ENCODE assay signal across 10 mouse cellular contexts in the genomic region with DNA sequence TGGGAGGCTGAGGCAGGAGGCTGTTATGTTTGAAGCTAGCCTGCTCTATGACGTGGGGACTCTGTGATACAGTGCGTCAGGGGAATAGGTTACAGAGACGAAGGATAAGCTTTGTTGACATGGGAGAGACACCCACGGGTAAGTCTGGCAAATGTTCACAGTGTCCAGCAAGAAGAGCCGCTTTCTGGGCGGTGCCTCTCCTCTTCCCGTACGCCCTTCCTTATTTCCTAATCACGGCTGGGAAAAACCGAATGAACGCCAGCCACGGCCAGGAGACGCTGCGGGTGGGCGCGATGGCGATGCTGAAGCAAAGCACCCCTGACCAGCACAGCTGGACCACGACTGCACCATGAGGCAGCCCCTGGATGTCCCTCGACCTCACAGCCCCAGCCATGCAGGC.
DNase-seq lines count a peak whose midpoint lies in the region; ATAC-seq and TF ChIP-seq lines count a peak whose summit lies in the region.
"Had no signal": no experiment of that assay in that cellular context is flagged by ENCODE, and none has a peak within 500 bp of the region (broad histone marks: within the 10 kb centered on the region; RNA-seq: fewer than 3 reads in every experiment).

No protein-coding gene starts in this region.

- TF ChIP-seq EP300 in heart, adult 2 months (IDR thresholded peaks at IDR 0.05; ENCODE audit: insufficient read depth, low read depth, low read length) = no peak

- H3K9me3 ChIP-seq in heart, embryonic 12.5 days (replicated peaks) = peaks cover 7% of the 10 kb centered on the region; the same call in 1 of the 2 replicates
- no peaks in the 10 kb centered on the region for H3K9me3 ChIP-seq in lung, embryonic 14.5 days (ENCODE audit: low read depth, low read length)
- no peaks in the 10 kb centered on the region for H3K9me3 ChIP-seq in stomach, embryonic 14.5 days (ENCODE audit: control insufficient read depth, low read depth, low read length)

- H3K27me3 ChIP-seq in heart, embryonic 12.5 days (replicated peaks) = no peaks in the 10 kb centered on the region
- no peaks in the 10 kb centered on the region for H3K27me3 ChIP-seq in heart, adult 2 months (ENCODE audit: control insufficient read depth, insufficient read depth, low read length)
- H3K27me3 ChIP-seq in lung, embryonic 14.5 days (ENCODE audit: insufficient read depth, low read length) = 0 out of 2 replicates have a peak, but pooled peaks cover 4% of the 10 kb centered on the region
- H3K27me3 ChIP-seq in stomach, embryonic 14.5 days (ENCODE audit: control insufficient read depth, insufficient read depth, low read length) = no peaks in the 10 kb centered on the region

- H3K4me1 ChIP-seq in heart, embryonic 12.5 days (replicated peaks) = peaks cover 70% of the 10 kb centered on the region
- H3K4me1 ChIP-seq in heart, adult 2 months (ENCODE audit: control insufficient read depth, insufficient read depth, low read length) = peaks cover 1% of the 10 kb centered on the region
- peaks cover 24% of the 10 kb centered on the region for H3K4me1 ChIP-seq in lung, embryonic 14.5 days (ENCODE audit: insufficient read depth)
- H3K4me1 ChIP-seq in lung, adult 2 months (ENCODE audit: control insufficient read depth, insufficient read depth, low read length) = peaks cover 9% of the 10 kb centered on the region
- peaks cover 17% of the 10 kb centered on the region for H3K4me1 ChIP-seq in stomach, embryonic 14.5 days (ENCODE audit: control insufficient read depth, insufficient read depth, low read length)

- no peaks in the 10 kb centered on the region for H3K79me2 ChIP-seq in heart, adult 2 months (replicated peaks; ENCODE audit: control insufficient read depth, insufficient read depth, low read length)

- no peak for TF ChIP-seq CTCF in heart, adult 2 months (IDR thresholded peaks at IDR 0.05)
- no peak for TF ChIP-seq CTCF in lung, embryonic 14.5 days (IDR thresholded peaks at IDR 0.05; ENCODE audit: low read depth)
- no peak for TF ChIP-seq CTCF in lung, adult 2 months (IDR thresholded peaks at IDR 0.05; ENCODE audit: insufficient read depth, low read length)

- intact Hi-C loops in heart, adult 2 months (cut with DNase I) = no loop called here

- ATAC-seq in heart, embryonic 12.5 days (ENCODE audit: insufficient number of reproducible peaks, low FRiP score) = peak; percentile 3; the same call in 1 of the 2 replicates
- no peak for ATAC-seq in lung, embryonic 14.5 days (ENCODE audit: insufficient read depth)
- peak; percentile 1; the same call in 1 of the 2 replicates for ATAC-seq in stomach, embryonic 14.5 days (ENCODE audit: insufficient number of reproducible peaks, insufficient read depth, low FRiP score, low read depth)

- H3K36me3 ChIP-seq in heart, embryonic 12.5 days = no peaks in the 10 kb centered on the region
- no peaks in the 10 kb centered on the region for H3K36me3 ChIP-seq in heart, adult 2 months (ENCODE audit: control insufficient read depth, insufficient read depth, low read length)
- H3K36me3 ChIP-seq in lung, embryonic 14.5 days (ENCODE audit: insufficient read depth) = no peaks in the 10 kb centered on the region
- no peaks in the 10 kb centered on the region for H3K36me3 ChIP-seq in stomach, embryonic 14.5 days (ENCODE audit: control insufficient read depth, insufficient read depth, low read length)

- no peak for TF ChIP-seq POLR2A in heart, adult 2 months (IDR thresholded peaks at IDR 0.05; ENCODE audit: insufficient read depth, low read depth, low read length)
- no peak for TF ChIP-seq POLR2A in lung, adult 2 months (IDR thresholded peaks at IDR 0.05; ENCODE audit: borderline replicate concordance, extremely low read depth, low read depth, low read length)

- DNase-seq in heart, adult 2 months = no peak
- peak; percentile 23 for DNase-seq in lung, embryonic 14.5 days
- no peak for DNase-seq in lung, adult 2 months
- DNase-seq in heart, postnatal 4 days = peak; percentile 25
- DNase-seq in cerebellum, adult 11-12 months = no peak
- DNase-seq in kidney, postnatal 10 days = no peak
- DNase-seq: cerebellum, postnatal 36 days; gastrocnemius, postnatal 36 days had no signal

- WGBS in heart, embryonic 12.5 days = 20% methylated on average over 19 of the region's 19 CpGs
- 20% methylated on average over 19 of the region's 19 CpGs for WGBS in heart, adult 2 months
- WGBS in lung, embryonic 14.5 days = 41% methylated on average over 19 of the region's 19 CpGs
- WGBS in lung, adult 2 months = 34% methylated on average over 19 of the region's 19 CpGs
- 64% methylated on average over 19 of the region's 19 CpGs for WGBS in stomach, embryonic 14.5 days

- H3K9ac ChIP-seq in heart, embryonic 12.5 days = peak overlapping the region; percentile 40
- H3K9ac ChIP-seq in heart, adult 2 months (ENCODE audit: low read depth, low read length) = no peak overlapping the region
- H3K9ac ChIP-seq in lung, embryonic 14.5 days = no peak overlapping the region
- no peak overlapping the region for H3K9ac ChIP-seq in stomach, embryonic 14.5 days (replicated peaks; ENCODE audit: low read depth, low read length)

- peak overlapping the region; percentile 94 for H3K27ac ChIP-seq in heart, embryonic 12.5 days (ENCODE audit: poor library complexity, severe bottlenecking)
- H3K27ac ChIP-seq in heart, adult 2 months = no peak overlapping the region
- H3K27ac ChIP-seq in lung, embryonic 14.5 days (ENCODE audit: low read depth) = no peak overlapping the region; the same call in 1 of the 2 replicates
- H3K27ac ChIP-seq in stomach, embryonic 14.5 days (ENCODE audit: low read length) = no peak overlapping the region

- H3K4me3 ChIP-seq in heart, embryonic 12.5 days = no peak overlapping the region
- no peak overlapping the region for H3K4me3 ChIP-seq in heart, adult 2 months
- H3K4me3 ChIP-seq in lung, embryonic 14.5 days (ENCODE audit: low read depth, low read length) = peak overlapping the region; percentile 20; the same call in 1 of the 2 replicates
- no peak overlapping the region for H3K4me3 ChIP-seq in lung, adult 2 months (replicated peaks; ENCODE audit: extremely low read depth, low read depth, low read length)
- H3K4me3 ChIP-seq in stomach, embryonic 14.5 days (ENCODE audit: low read depth, low read length) = no peak overlapping the region

- H3K4me2 ChIP-seq in heart, embryonic 12.5 days = peak overlapping the region; percentile 53
- peak overlapping the region; percentile 61 for H3K4me2 ChIP-seq in lung, embryonic 14.5 days
- peak overlapping the region; percentile 34; the same call in 1 of the 2 replicates for H3K4me2 ChIP-seq in stomach, embryonic 14.5 days (replicated peaks; ENCODE audit: low read depth, low read length)

Comparison
In these comparisons a context has a peak if more than half of its experiments do, and no peak if none do; other contexts are left out.
1. DNase-seq: peak in lung, embryonic 14.5 days (single experiment) and heart, postnatal 4 days (single experiment); none in heart, adult 2 months (0 of 2), lung, adult 2 months (single experiment), cerebellum, adult 11-12 months (single experiment) and kidney, postnatal 10 days (single experiment).
2. Peak in every context shown above with its lines, with median percentiles within 50 percentile points of each other: H3K4me2 ChIP-seq.